Mouse (Mus musculus) forebrain, embryonic 16.5 days (tissue): ENCODE measurements around the gene Gm20458. TPM values are rescaled to one million over a fixed set of nuclear protein-coding genes. Genes with fewer than 3 reads are reported as not detected.

ENCODE experiments used
- ATAC-seq: fragments of 200-750 bp; cut with Nextera tagmentation; 2 replicates; pipeline ENCODE4 v1.8.0; 2017; ENCODE audit warnings: mild to moderate bottlenecking, moderate library complexity
- H3K27ac ChIP-seq: fragments of 300-500 bp; sonication (generic); 2 replicates; pipeline ENCODE4 v1.5.1; 2014; ENCODE audit warnings: low read length, control low read depth
- H3K27me3 ChIP-seq: fragments of 300-500 bp; sonication (generic); replicated peaks from 2 replicates; pipeline ENCODE4 v1.6.1; 2014; ENCODE audit warnings: low read length; ENCODE audit not compliant: control insufficient read depth, insufficient read depth
- H3K36me3 ChIP-seq: fragments of 300-500 bp; sonication (generic); 2 replicates; pipeline ENCODE4 v1.6.1; 2014; ENCODE audit not compliant: control insufficient read depth, insufficient read depth
- H3K4me1 ChIP-seq: fragments of 300-500 bp; sonication (generic); replicated peaks from 2 replicates; pipeline ENCODE4 v1.6.1; 2014; ENCODE audit warnings: low read length; ENCODE audit not compliant: control insufficient read depth, insufficient read depth
- H3K4me2 ChIP-seq: fragments of 300-500 bp; sonication (generic); 2 replicates; pipeline ENCODE4 v1.6.1; 2014; ENCODE audit warnings: mild to moderate bottlenecking, low read length, control low read depth
- H3K4me3 ChIP-seq: fragments of 300-500 bp; sonication (generic); replicated peaks from 2 replicates; pipeline ENCODE4 v1.5.1; 2014; ENCODE audit warnings: mild to moderate bottlenecking, low read length, control low read depth
- H3K9ac ChIP-seq: fragments of 300-500 bp; sonication (generic); replicated peaks from 2 replicates; pipeline ENCODE4 v1.6.1; 2014; ENCODE audit warnings: low read depth, low read length, control low read depth
- H3K9me3 ChIP-seq: fragments of 300-500 bp; sonication (generic); 2 replicates; pipeline ENCODE4 v1.6.1; 2016; ENCODE audit warnings: low read length; ENCODE audit not compliant: control insufficient read depth
- WGBS: fragments of 180-500 bp; shearing (Covaris S2); extraction: QIAGEN DNeasy Blood & Tissue Kit; methylation state at CpG from one replicate; pipeline ENCODE4 v1.1.7; 2014; 5-methylcytosine and 5-hydroxymethylcytosine counted together
- polyA plus RNA-seq: library from polyadenylated mRNA; unstranded; fragments of >200 nt; fragmentation: Nextera tagmentation; extraction: Ambion mirVana; gene quantifications from 2 replicates; pipeline ENCODE4 v1.2.1, GENCODE M21; 2015

The Gm20458 gene
- polyA plus RNA-seq, 1 experiment from 2014 or later, result 11.4 TPM

DNA sequence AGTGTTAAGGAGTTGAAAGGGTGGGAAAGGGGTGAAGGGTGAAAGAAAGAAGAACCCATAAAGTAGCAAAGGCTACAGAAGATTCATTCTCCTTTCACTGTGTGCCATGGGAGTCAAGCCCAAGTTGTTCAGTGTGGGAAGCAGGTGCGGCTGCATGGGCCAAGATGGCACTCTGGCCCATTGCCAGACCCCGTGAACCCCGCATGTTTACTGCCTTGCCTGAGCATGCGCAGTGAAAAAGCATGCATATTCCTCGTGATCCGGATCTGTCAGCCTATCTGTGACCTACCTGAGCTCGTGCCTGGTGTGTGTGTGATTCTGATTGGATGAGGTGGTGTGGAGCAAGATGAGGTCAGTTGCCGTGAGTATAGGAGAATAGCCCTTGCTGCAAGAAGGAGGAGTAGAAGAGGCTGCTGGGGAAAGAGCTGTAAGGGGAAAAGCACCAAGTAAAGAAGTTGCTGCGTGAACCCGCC, 62.6 kb downstream of the Gm20458 start:
- ATAC-seq, result no peak

GRCm38 (mm10) chr2:164528557-164528956, 67.8 kb downstream of the Gm20458 start:
- Histone ChIP-seq H3K4me3 (no peak overlapping the region), H3K4me1 (no peaks in the 10 kb centered on the region), H3K27me3 (no peaks in the 10 kb centered on the region), H3K4me2 (no peak overlapping the region), H3K9ac (no peak overlapping the region), H3K9me3 (no peaks in the 10 kb centered on the region), H3K27ac (no peak overlapping the region), H3K36me3 (no peaks in the 10 kb centered on the region)
- 70% methylated on average over 5 of the region's 5 CpGs for WGBS
- no peak for ATAC-seq

More for the DNA sequence above, 62.6 kb downstream of the Gm20458 start:
- Histone ChIP-seq H3K9ac (no peak overlapping the region), H3K4me3 (no peak overlapping the region), H3K4me1 (no peaks in the 10 kb centered on the region; the same call in 1 of the 2 replicates), H3K27me3 (no peaks in the 10 kb centered on the region), H3K9me3 (no peaks in the 10 kb centered on the region), H3K4me2 (no peak overlapping the region), H3K27ac (no peak overlapping the region), H3K36me3 (no peaks in the 10 kb centered on the region)
- 76% methylated on average over 10 of the region's 10 CpGs for WGBS

DNA sequence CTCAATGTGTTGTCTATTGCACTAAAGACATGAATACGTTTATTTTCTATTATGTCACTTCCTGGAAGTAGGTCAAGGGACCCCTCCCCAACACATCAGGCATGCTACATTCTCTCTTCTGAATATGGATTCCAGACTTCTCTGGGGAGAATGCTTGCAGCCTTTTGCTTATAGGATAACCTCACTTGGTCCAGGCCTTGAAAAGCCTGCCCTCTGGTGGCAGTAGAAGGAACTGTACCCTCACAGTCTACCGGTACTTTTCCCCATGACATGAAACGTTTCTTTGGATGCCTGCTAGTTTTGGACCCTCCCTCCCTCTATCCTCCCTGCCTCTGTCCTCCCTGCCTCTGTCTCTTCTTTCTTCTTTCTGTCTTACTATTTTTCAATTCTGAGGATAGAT, 70.4 kb downstream of the Gm20458 start:
- no peak overlapping the region for H3K4me3 ChIP-seq
- H3K9me3 ChIP-seq, result no peaks in the 10 kb centered on the region
- H3K27ac ChIP-seq, result no peak overlapping the region
- no peak for ATAC-seq
- 5% methylated on average over 3 of the region's 3 CpGs for WGBS
- H3K4me1 ChIP-seq, result no peaks in the 10 kb centered on the region
- no peak overlapping the region for H3K4me2 ChIP-seq
- no peaks in the 10 kb centered on the region for H3K27me3 ChIP-seq
- no peaks in the 10 kb centered on the region for H3K36me3 ChIP-seq
- no peak overlapping the region for H3K9ac ChIP-seq

- Histone ChIP-seq H3K9ac (no peak overlapping the region), H3K4me2 (no peak overlapping the region), H3K4me1 (no peaks in the 10 kb centered on the region), H3K27ac (no peak overlapping the region), H3K4me3 (no peak overlapping the region), H3K27me3 (no peaks in the 10 kb centered on the region), H3K36me3 (no peaks in the 10 kb centered on the region), H3K9me3 (no peaks in the 10 kb centered on the region)
- ATAC-seq, result no peak
- 73% methylated on average over 10 of the region's 10 CpGs for WGBS
Observed at GRCm38 (mm10) chr2:164534315-164534714, 73.5 kb downstream of the Gm20458 start.

- no peak overlapping the region for H3K27ac ChIP-seq
- no peak overlapping the region for H3K9ac ChIP-seq
- no peaks in the 10 kb centered on the region for H3K36me3 ChIP-seq
- no peak for ATAC-seq
- 85% methylated on average over 4 of the region's 4 CpGs for WGBS
- no peaks in the 10 kb centered on the region for H3K27me3 ChIP-seq
- no peaks in the 10 kb centered on the region for H3K9me3 ChIP-seq
- H3K4me3 ChIP-seq, result no peak overlapping the region
- no peaks in the 10 kb centered on the region for H3K4me1 ChIP-seq
- H3K4me2 ChIP-seq, result no peak overlapping the region
Observed at GRCm38 (mm10) chr2:164537003-164537402, 76.2 kb downstream of the Gm20458 start.

Other genes with a start within 250 kb of the Gm20458 start
- gene Wfdc15b, start 239.3 kb upstream of the Gm20458 start, polyA plus RNA-seq, result not detected in 2 replicates
- gene Svs2, start 222.5 kb upstream of the Gm20458 start, polyA plus RNA-seq, result not detected in 2 replicates
- gene Svs3b, start 204.3 kb upstream of the Gm20458 start, polyA plus RNA-seq, result not detected in 2 replicates
- not detected in 2 replicates for gene Svs4, start 182.5 kb upstream of the Gm20458 start, polyA plus RNA-seq
- not detected in 2 replicates for gene Svs3a, start 171.7 kb upstream of the Gm20458 start, polyA plus RNA-seq
- gene Svs6, start 144.2 kb upstream of the Gm20458 start, polyA plus RNA-seq, result not detected in 2 replicates
- gene Svs5, start 128.2 kb upstream of the Gm20458 start, polyA plus RNA-seq, result not detected in 2 replicates
- not detected in 2 replicates for gene Slpi, start 71.9 kb upstream of the Gm20458 start, polyA plus RNA-seq
- 0.10 and 0.11 TPM in 2 replicates for gene Rbpjl, start 57.8 kb upstream of the Gm20458 start, polyA plus RNA-seq
- gene Matn4, start 55.8 kb upstream of the Gm20458 start, polyA plus RNA-seq, result 2.0 and 3.1 TPM in 2 replicates
- gene Sdc4, start 17.1 kb upstream of the Gm20458 start, polyA plus RNA-seq, result 5.1 and 8.2 TPM in 2 replicates
- gene Sys1, start 4.0 kb upstream of the Gm20458 start, polyA plus RNA-seq, result 69.5 and 76.9 TPM in 2 replicates
- not detected in 2 replicates for gene Trp53tg5, start 12.8 kb downstream of the Gm20458 start, polyA plus RNA-seq
- 5.3 and 9.2 TPM in 2 replicates for gene Dbndd2, start 25.1 kb downstream of the Gm20458 start, polyA plus RNA-seq
- gene Pigt, start 36.6 kb downstream of the Gm20458 start, polyA plus RNA-seq, result 58.6 and 68.3 TPM in 2 replicates
- 1.4 and 3.0 TPM in 2 replicates for gene Wfdc2, start 101.4 kb downstream of the Gm20458 start, polyA plus RNA-seq
- gene Spint3, start 112.5 kb downstream of the Gm20458 start, polyA plus RNA-seq, result not detected in 2 replicates
- gene Wfdc6a, start 124.5 kb downstream of the Gm20458 start, polyA plus RNA-seq, result not detected in 2 replicates
- not detected in 2 replicates for gene Eppin, start 132.6 kb downstream of the Gm20458 start, polyA plus RNA-seq
- gene Wfdc6b, start 152.6 kb downstream of the Gm20458 start, polyA plus RNA-seq, result not detected in 2 replicates
- gene Wfdc8, start 152.7 kb downstream of the Gm20458 start, polyA plus RNA-seq, result not detected in 2 replicates
- gene Wfdc16, start 177.8 kb downstream of the Gm20458 start, polyA plus RNA-seq, result not detected in 2 replicates
- gene Wfdc10, start 195.1 kb downstream of the Gm20458 start, polyA plus RNA-seq, result not detected in 2 replicates
- not detected in 2 replicates for gene Wfdc9, start 195.6 kb downstream of the Gm20458 start, polyA plus RNA-seq
- gene Wfdc11, start 213.1 kb downstream of the Gm20458 start, polyA plus RNA-seq, result not detected in 2 replicates
- gene Wfdc13, start 224.1 kb downstream of the Gm20458 start, polyA plus RNA-seq, result not detected in 2 replicates
- gene Spint4, start 237.5 kb downstream of the Gm20458 start, polyA plus RNA-seq, result not detected in 2 replicates